Mouse (Mus musculus): ENCODE measurements at regions not wholly inside any gene's neighbourhood (a gene's known extent, or its start where the extent isn't known, plus 50 kb on each side); places are given as distances from the start of the nearest gene placed in this dataset.
"Not testable (repeated sequence)": the region's sequence is repeated elsewhere in the genome, so short reads cannot be mapped to it uniquely, and the experiment has no call there.

GRCm38 (mm10) chr10:96240591-96240990 is 104.2 kb downstream of the Gm5426 start:
- no peak for DNase-seq (ENCODE audit: low read depth in 1 of 2, low spot score in 2 of 2)

GRCm38 (mm10) chr10:96253671-96254070 is 117.3 kb downstream of the Gm5426 start:
- DNase-seq (ENCODE audit: low read depth in 1 of 2, low spot score in 2 of 2): no peak

- no peak for DNase-seq (ENCODE audit: low read depth in 1 of 2, low spot score in 2 of 2)
These were observed 118.0 kb downstream of the Gm5426 start for GRCm38 (mm10) chr10:96254250-96254862.

- no peak for DNase-seq (ENCODE audit: low read depth in 1 of 2, low spot score in 2 of 2)
These were observed 121.5 kb downstream of the Gm5426 start for GRCm38 (mm10) chr10:96257935-96258334.

- DNase-seq (ENCODE audit: low read depth in 1 of 2, low spot score in 2 of 2): no peak
These were observed 122.8 kb downstream of the Gm5426 start for GRCm38 (mm10) chr10:96259242-96259641.

GRCm38 (mm10) chr10:96259648-96260047 is 123.2 kb downstream of the Gm5426 start:
- no peak for DNase-seq (ENCODE audit: low read depth in 1 of 2, low spot score in 2 of 2)

- DNase-seq (ENCODE audit: low read depth in 1 of 2, low spot score in 2 of 2): no peak
These were observed 127.1 kb downstream of the Gm5426 start for GRCm38 (mm10) chr10:96263544-96263943.

GRCm38 (mm10) chr10:96264433-96264832 is 128.0 kb downstream of the Gm5426 start:
- no peak for DNase-seq (ENCODE audit: low read depth in 1 of 2, low spot score in 2 of 2)

- DNase-seq (ENCODE audit: low read depth in 1 of 2, low spot score in 2 of 2): no peak
These were observed 128.5 kb downstream of the Gm5426 start for GRCm38 (mm10) chr10:96264866-96265265.

- DNase-seq (ENCODE audit: low read depth in 1 of 2, low spot score in 2 of 2): no peak
These were observed 129.8 kb downstream of the Gm5426 start for GRCm38 (mm10) chr10:96266100-96266735.

- DNase-seq (ENCODE audit: low read depth in 1 of 2, low spot score in 2 of 2): no peak
These were observed 131.2 kb downstream of the Gm5426 start for GRCm38 (mm10) chr10:96267603-96268002.

GRCm38 (mm10) chr10:96273607-96274365 is 137.4 kb downstream of the Gm5426 start:
- peak; percentile 54 to 55 for DNase-seq (ENCODE audit: low read depth in 1 of 2, low spot score in 2 of 2)

GRCm38 (mm10) chr10:96280149-96280548 is 143.7 kb downstream of the Gm5426 start:
- no peak for DNase-seq (ENCODE audit: low read depth in 1 of 2, low spot score in 2 of 2)

GRCm38 (mm10) chr10:96285407-96286093 is 149.1 kb downstream of the Gm5426 start:
- DNase-seq (ENCODE audit: low read depth in 1 of 2, low spot score in 2 of 2): no peak

GRCm38 (mm10) chr10:96286094-96286485 is 149.7 kb downstream of the Gm5426 start:
- DNase-seq (ENCODE audit: low read depth in 1 of 2, low spot score in 2 of 2): peak in 1 of 2 experiments; percentile 33

- not testable (repeated sequence) for DNase-seq (ENCODE audit: low read depth in 1 of 2, low spot score in 2 of 2)
These were observed 152.6 kb downstream of the Gm5426 start for GRCm38 (mm10) chr10:96289005-96289404.

GRCm38 (mm10) chr10:96293622-96294021 is 157.2 kb downstream of the Gm5426 start:
- no peak for DNase-seq (ENCODE audit: low read depth in 1 of 2, low spot score in 2 of 2)

GRCm38 (mm10) chr10:96294666-96295065 is 158.3 kb downstream of the Gm5426 start:
- no peak for DNase-seq (ENCODE audit: low read depth in 1 of 2, low spot score in 2 of 2)

- no peak for DNase-seq (ENCODE audit: low read depth in 1 of 2, low spot score in 2 of 2)
These were observed 161.3 kb downstream of the Gm5426 start for GRCm38 (mm10) chr10:96297658-96298057.

- peak in 1 of 2 experiments; percentile 52 for DNase-seq (ENCODE audit: low read depth in 1 of 2, low spot score in 2 of 2)
These were observed 162.2 kb downstream of the Gm5426 start for GRCm38 (mm10) chr10:96298566-96298965.

- DNase-seq (ENCODE audit: low read depth in 1 of 2, low spot score in 2 of 2): no peak
These were observed 169.3 kb downstream of the Gm5426 start for GRCm38 (mm10) chr10:96305701-96306100.
